Mouse (Mus musculus): ENCODE results near the gene Znrf2.

GRCm38 (mm10) chr6:54886195-54886594 lies 69.5 kb downstream of the Znrf2 start:
- TF ChIP-seq CTCF (IDR thresholded peaks at IDR 0.05; ENCODE audit: insufficient read depth, low read depth, low read length) (no peak), POLR2A (IDR thresholded peaks at IDR 0.05; ENCODE audit: insufficient read depth, low read depth, low read length) (no peak)

Data from olfactory bulb, adult 2 months (tissue).